Mouse (Mus musculus) hindbrain, embryonic 11.5 days (tissue): ENCODE results near the gene Pcgf3. TPM values are rescaled to one million over a fixed set of nuclear protein-coding genes. Genes with fewer than 3 reads are reported as not detected.

Experiments
- ATAC-seq: fragments of 200-750 bp; cut with Nextera tagmentation; 2 replicates; pipeline ENCODE4 v1.8.0; 2017; ENCODE audit warnings: mild to moderate bottlenecking, moderate TSS enrichment, moderate library complexity; ENCODE audit not compliant: low FRiP score
- DNase-seq: peaks from one replicate; pipeline ENCODE4 v3.0.0-alpha.2; 2015; ENCODE audit warnings: low spot score
- H3K27ac ChIP-seq: fragments of 300-500 bp; sonication (generic); 2 replicates; pipeline ENCODE4 v1.5.1; 2014; ENCODE audit warnings: mild to moderate bottlenecking, low read depth, low read length
- H3K27me3 ChIP-seq: fragments of 300-500 bp; sonication (generic); 2 replicates; pipeline ENCODE4 v1.6.1; 2014; ENCODE audit warnings: mild to moderate bottlenecking, low read length, moderate library complexity, mixed read lengths; ENCODE audit not compliant: control insufficient read depth, insufficient read depth
- H3K36me3 ChIP-seq: fragments of 300-500 bp; sonication (generic); 2 replicates; pipeline ENCODE4 v1.6.1; 2014; ENCODE audit warnings: mild to moderate bottlenecking, low read length, moderate library complexity, mixed read lengths; ENCODE audit not compliant: control insufficient read depth, insufficient read depth
- H3K4me1 ChIP-seq: fragments of 300-500 bp; sonication (generic); replicated peaks from 2 replicates; pipeline ENCODE4 v1.6.1; 2014; ENCODE audit warnings: low read length, mixed read lengths; ENCODE audit not compliant: control insufficient read depth, insufficient read depth
- H3K4me2 ChIP-seq: fragments of 300-500 bp; sonication (generic); replicated peaks from 2 replicates; pipeline ENCODE4 v1.6.1; 2014; ENCODE audit warnings: mild to moderate bottlenecking, low read depth, low read length
- H3K4me3 ChIP-seq: fragments of 300-500 bp; sonication (generic); 2 replicates; pipeline ENCODE4 v1.5.1; 2014; ENCODE audit warnings: low read depth, low read length
- H3K9ac ChIP-seq: fragments of 300-500 bp; sonication (generic); 2 replicates; pipeline ENCODE4 v1.6.1; 2014; ENCODE audit warnings: low read depth, low read length
- H3K9me3 ChIP-seq: fragments of 300-500 bp; sonication (generic); 2 replicates; pipeline ENCODE4 v1.6.1; 2016; ENCODE audit warnings: low read length; ENCODE audit not compliant: control insufficient read depth
- WGBS: fragments of 180-500 bp; shearing (Covaris S2); extraction: QIAGEN DNeasy Blood & Tissue Kit; methylation state at CpG from one replicate; pipeline ENCODE4 v1.1.7; 2014; 5-methylcytosine and 5-hydroxymethylcytosine counted together
- polyA plus RNA-seq: library from polyadenylated mRNA; unstranded; fragments of >200 nt; fragmentation: Nextera tagmentation; extraction: Ambion mirVana; gene quantifications from 2 replicates; pipeline ENCODE4 v1.2.1, GENCODE M21; 2014

Pcgf3 gene
- polyA plus RNA-seq, 1 experiment from 2014 or later = 33.1 TPM

- WGBS = 42% methylated on average over 6 of the region's 6 CpGs
- H3K4me1 ChIP-seq = peaks cover 11% of the 10 kb centered on the region
- no peak for DNase-seq
These were observed 571 bp upstream of the Pcgf3 start for GRCm38 (mm10) chr5:108460461-108460860.

GRCm38 (mm10) chr5:108462446-108462845 is 1.4 kb downstream of the Pcgf3 start:
- ATAC-seq (no peak), DNase-seq (peak; percentile 15)
- H3K9me3 ChIP-seq = no peaks in the 10 kb centered on the region
- 52% methylated on average over 4 of the region's 4 CpGs for whole genome bisulfite sequencing
- no peak overlapping the region for H3K27ac ChIP-seq
- H3K27me3 ChIP-seq = no peaks in the 10 kb centered on the region
- H3K4me3 ChIP-seq = peak overlapping the region; percentile 96
- H3K9ac ChIP-seq = peak overlapping the region; percentile 99
- H3K4me1 ChIP-seq = peaks cover 11% of the 10 kb centered on the region
- no peaks in the 10 kb centered on the region for H3K36me3 ChIP-seq
- H3K4me2 ChIP-seq = peak overlapping the region; percentile 95

More at GRCm38 (mm10) chr5:108460461-108460860, 571 bp upstream of the Pcgf3 start:
- H3K4me3 ChIP-seq = peak overlapping the region; percentile 96
- H3K27me3 ChIP-seq = no peaks in the 10 kb centered on the region
- ATAC-seq = no peak
- no peak overlapping the region for H3K27ac ChIP-seq
- no peaks in the 10 kb centered on the region for H3K9me3 ChIP-seq
- peak overlapping the region; percentile 55 for H3K4me2 ChIP-seq
- no peaks in the 10 kb centered on the region for H3K36me3 ChIP-seq
- H3K9ac ChIP-seq = no peak overlapping the region

- Histone ChIP-seq H3K4me3 (no peak overlapping the region), H3K4me1 (peaks cover 11% of the 10 kb centered on the region), H3K4me2 (no peak overlapping the region), H3K9ac (no peak overlapping the region), H3K9me3 (no peaks in the 10 kb centered on the region), H3K27ac (no peak overlapping the region), H3K36me3 (no peaks in the 10 kb centered on the region), H3K27me3 (no peaks in the 10 kb centered on the region)
- no peak for ATAC-seq
- no peak for DNase-seq
- WGBS = 88% methylated on average over 6 of the region's 6 CpGs
These were observed 4.3 kb downstream of the Pcgf3 start for GRCm38 (mm10) chr5:108465131-108465891.

- no peak for DNase-seq
- Histone ChIP-seq H3K4me2 (no peak overlapping the region), H3K9ac (no peak overlapping the region), H3K9me3 (no peaks in the 10 kb centered on the region), H3K4me3 (no peak overlapping the region), H3K4me1 (peaks cover 11% of the 10 kb centered on the region), H3K27me3 (no peaks in the 10 kb centered on the region), H3K27ac (no peak overlapping the region), H3K36me3 (no peaks in the 10 kb centered on the region)
- ATAC-seq = no peak
- WGBS = 100% methylated on average over 1 of the region's 1 CpGs
These were observed 5.6 kb downstream of the Pcgf3 start for GRCm38 (mm10) chr5:108466647-108467046.

GRCm38 (mm10) chr5:108469617-108470016 is 8.6 kb downstream of the Pcgf3 start:
- no peak overlapping the region for H3K9ac ChIP-seq
- no peak overlapping the region for H3K4me2 ChIP-seq
- H3K4me1 ChIP-seq = no peaks in the 10 kb centered on the region
- H3K36me3 ChIP-seq = peaks cover 6% of the 10 kb centered on the region; the same call in 1 of the 2 replicates
- H3K27me3 ChIP-seq = no peaks in the 10 kb centered on the region
- no peaks in the 10 kb centered on the region for H3K9me3 ChIP-seq
- DNase-seq (no peak), ATAC-seq (no peak)
- no peak overlapping the region for H3K27ac ChIP-seq
- no peak overlapping the region for H3K4me3 ChIP-seq
- 82% methylated on average over 7 of the region's 7 CpGs for WGBS

GRCm38 (mm10) chr5:108473737-108474136 is 12.7 kb downstream of the Pcgf3 start:
- Histone ChIP-seq H3K27me3 (no peaks in the 10 kb centered on the region), H3K9ac (no peak overlapping the region), H3K36me3 (peaks cover 18% of the 10 kb centered on the region), H3K4me3 (no peak overlapping the region), H3K9me3 (no peaks in the 10 kb centered on the region), H3K4me1 (no peaks in the 10 kb centered on the region), H3K4me2 (no peak overlapping the region), H3K27ac (no peak overlapping the region)
- DNase-seq = no peak
- WGBS = 96% methylated on average over 4 of the region's 4 CpGs
- no peak for ATAC-seq

- WGBS = 92% methylated on average over 3 of the region's 3 CpGs
- no peaks in the 10 kb centered on the region for H3K9me3 ChIP-seq
- no peak overlapping the region for H3K4me2 ChIP-seq
- no peak overlapping the region for H3K27ac ChIP-seq
- no peaks in the 10 kb centered on the region for H3K27me3 ChIP-seq
- H3K9ac ChIP-seq = no peak overlapping the region
- H3K4me3 ChIP-seq = no peak overlapping the region
- DNase-seq (no peak), ATAC-seq (no peak)
- peaks cover 18% of the 10 kb centered on the region for H3K36me3 ChIP-seq
- no peaks in the 10 kb centered on the region for H3K4me1 ChIP-seq
These were observed 14.9 kb downstream of the Pcgf3 start for GRCm38 (mm10) chr5:108475977-108476376.

GRCm38 (mm10) chr5:108483006-108483405 is 22.0 kb downstream of the Pcgf3 start:
- WGBS = 92% methylated on average over 6 of the region's 6 CpGs

GRCm38 (mm10) chr5:108485239-108485638 is 24.2 kb downstream of the Pcgf3 start:
- no peak overlapping the region for H3K9ac ChIP-seq
- no peak overlapping the region for H3K27ac ChIP-seq
- no peak for ATAC-seq
- no peaks in the 10 kb centered on the region for H3K9me3 ChIP-seq
- no peak overlapping the region for H3K4me2 ChIP-seq
- H3K27me3 ChIP-seq = no peaks in the 10 kb centered on the region
- no peaks in the 10 kb centered on the region for H3K4me1 ChIP-seq
- no peak overlapping the region for H3K4me3 ChIP-seq
- peaks cover 23% of the 10 kb centered on the region; the same call in 1 of the 2 replicates for H3K36me3 ChIP-seq
- DNase-seq = peak; percentile 46
- 92% methylated on average over 2 of the region's 2 CpGs for WGBS

More at GRCm38 (mm10) chr5:108483006-108483405, 22.0 kb downstream of the Pcgf3 start:
- DNase-seq = no peak
- Histone ChIP-seq H3K4me1 (no peaks in the 10 kb centered on the region), H3K36me3 (peaks cover 10% of the 10 kb centered on the region; the same call in 1 of the 2 replicates), H3K27me3 (no peaks in the 10 kb centered on the region), H3K27ac (no peak overlapping the region), H3K9me3 (no peaks in the 10 kb centered on the region), H3K4me3 (no peak overlapping the region), H3K9ac (no peak overlapping the region), H3K4me2 (no peak overlapping the region)
- no peak for ATAC-seq
